ENCODE assay signal across 9 mouse cellular contexts in the genomic region with DNA sequence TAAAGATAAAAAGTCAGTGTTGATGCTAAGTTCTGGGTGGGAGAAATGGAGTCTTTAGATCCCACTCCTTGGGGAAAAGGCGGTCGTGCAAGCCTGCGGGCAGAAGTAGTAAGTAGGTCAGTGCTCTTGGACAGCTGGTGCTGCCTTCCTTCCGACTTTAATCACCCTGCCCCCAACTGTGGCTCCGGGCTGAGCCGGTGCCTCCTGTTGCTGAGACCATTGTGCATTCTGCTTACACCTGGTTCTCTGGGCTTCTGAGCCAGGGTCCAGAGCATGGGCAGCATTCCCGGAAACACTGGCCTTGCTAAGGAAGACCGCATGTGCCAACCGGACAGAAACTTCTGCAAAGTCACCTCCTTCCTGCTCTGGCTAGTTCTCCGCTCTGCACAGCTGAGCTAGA. TPM values are rescaled to one million over a fixed set of nuclear protein-coding genes. Genes with fewer than 3 reads are reported as not detected.
DNase-seq lines count a peak whose midpoint lies in the region; ATAC-seq and TF ChIP-seq lines count a peak whose summit lies in the region.
"Had no signal": no experiment of that assay in that cellular context is flagged by ENCODE, and none has a peak within 500 bp of the region (broad histone marks: within the 10 kb centered on the region; RNA-seq: fewer than 3 reads in every experiment).

No protein-coding gene starts in this region.

- H3K27ac ChIP-seq in intestine, postnatal 0 days (ENCODE audit: low read depth, low read length), result peak overlapping the region; percentile 62; the same call in 1 of the 2 replicates

- peaks cover 29% of the 10 kb centered on the region for H3K4me1 ChIP-seq in intestine, postnatal 0 days (replicated peaks; ENCODE audit: control insufficient read depth, insufficient read depth, low read length)

- 51% methylated on average over 10 of the region's 10 CpGs for WGBS in intestine, postnatal 0 days

- TF ChIP-seq CTCF in intestine, postnatal 0 days (IDR thresholded peaks at IDR 0.05; ENCODE audit: low read depth), result no peak

- no peak overlapping the region for H3K9ac ChIP-seq in intestine, postnatal 0 days (ENCODE audit: low read depth, low read length)

- H3K4me2 ChIP-seq in intestine, postnatal 0 days (replicated peaks; ENCODE audit: low read depth), result no peak overlapping the region; the same call in 1 of the 2 replicates

- peak; percentile 72 for DNase-seq in cerebellum, adult 11 months
- peak; percentile 85 for DNase-seq in cerebellum, adult 11-12 months
- DNase-seq in gastrocnemius, postnatal 25 days, result peak; percentile 74
- DNase-seq in lung, postnatal 4 days, result peak; percentile 44 to 67
- DNase-seq in thymus, postnatal 25 days, result no peak

- no peak overlapping the region for H3K4me3 ChIP-seq in intestine, postnatal 0 days (ENCODE audit: low read depth, low read length)

- ATAC-seq in cerebellum, adult (ENCODE audit: insufficient number of reproducible peaks, low FRiP score, low TSS enrichment), result no peak
- ATAC-seq in intestine, postnatal 0 days, result no peak
- ATAC-seq in activated CD4-positive, CD25-positive, alpha-beta regulatory T cell, adult 4 months, result no peak

- H3K36me3 ChIP-seq in intestine, postnatal 0 days (ENCODE audit: control insufficient read depth, insufficient read depth), result peaks cover 9% of the 10 kb centered on the region; the same call in 1 of the 2 replicates

- no peaks in the 10 kb centered on the region for H3K9me3 ChIP-seq in intestine, postnatal 0 days (ENCODE audit: control insufficient read depth)

- no peaks in the 10 kb centered on the region for H3K27me3 ChIP-seq in intestine, postnatal 0 days (replicated peaks; ENCODE audit: control insufficient read depth, insufficient read depth, low read length)

RNA-seq across cellular contexts. Expression of a gene that starts 4.3 kb away (rescaled TPM):
- 1,000 to 10,000 TPM; 2,850 to 2,853 TPM for total RNA-seq in gastrocnemius, postnatal 25 days (2021)
- polyA plus RNA-seq in intestine, postnatal 0 days (2015; fragmentation: Nextera tagmentation; extraction: Ambion mirVana), result 271 and 302 TPM in 2 replicates
- polyA plus RNA-seq in activated CD4-positive, CD25-positive, alpha-beta regulatory T cell, adult 4 months (2017; shearing (Covaris generic)), result 100 to 1,000 TPM; 694 to 839 TPM

RNA-seq across cellular contexts. Expression of a gene that starts 19.5 kb away (rescaled TPM):
- under 1 TPM in 1 of 2 experiments, not detected in 1; 0.27 TPM for total RNA-seq in gastrocnemius, postnatal 25 days (2021)
- polyA plus RNA-seq in intestine, postnatal 0 days (2015; fragmentation: Nextera tagmentation; extraction: Ambion mirVana), result 0.37 and 0.39 TPM in 2 replicates
- polyA plus RNA-seq in activated CD4-positive, CD25-positive, alpha-beta regulatory T cell, adult 4 months (2017; shearing (Covaris generic)), result not detected
- total RNA-seq: heart, postnatal 36 days had no signal

RNA-seq across cellular contexts. Expression of a gene that starts 43.3 kb away (rescaled TPM):
- 10 to 100 TPM; 18.6 to 20.3 TPM for total RNA-seq in gastrocnemius, postnatal 25 days (2021)
- polyA plus RNA-seq in intestine, postnatal 0 days (2015; fragmentation: Nextera tagmentation; extraction: Ambion mirVana), result 12.0 and 14.3 TPM in 2 replicates
- 10 to 100 TPM; 28.2 to 31.0 TPM for polyA plus RNA-seq in activated CD4-positive, CD25-positive, alpha-beta regulatory T cell, adult 4 months (2017; shearing (Covaris generic))
